Mouse (Mus musculus) heart, postnatal 0 days (tissue): Measurements from ENCODE around the gene Zmiz2.
"Not testable (repeated sequence)": the region's sequence is repeated elsewhere in the genome, so short reads cannot be mapped to it uniquely, and the experiment has no call there.

Experiments
- CTCF ChIP-seq: IDR thresholded peaks from 2 replicates; pipeline ENCODE4 v1.5.1; 2016; ENCODE audit warnings: antibody characterized with exemption, control low read depth, low read depth
- EP300 ChIP-seq: IDR thresholded peaks from 2 replicates; pipeline ENCODE4 v1.6.1; 2016; ENCODE audit warnings: antibody characterized with exemption, low read depth

- not testable (repeated sequence) for TF ChIP-seq CTCF, EP300
These were observed 59.3 kb downstream of the Zmiz2 start for GRCm38 (mm10) chr11:6448155-6448554.
